Mouse (Mus musculus): ENCODE data around the gene Pou1f1. TPM values are rescaled to one million over a fixed set of nuclear protein-coding genes. Genes with fewer than 3 reads are reported as not detected.
A peak's percentile ranks its signal among the peaks of the same experiment; 100 is the strongest.

Gene Pou1f1
- polyA plus RNA-seq, 1 experiment from 2014 or later: not detected

DNA sequence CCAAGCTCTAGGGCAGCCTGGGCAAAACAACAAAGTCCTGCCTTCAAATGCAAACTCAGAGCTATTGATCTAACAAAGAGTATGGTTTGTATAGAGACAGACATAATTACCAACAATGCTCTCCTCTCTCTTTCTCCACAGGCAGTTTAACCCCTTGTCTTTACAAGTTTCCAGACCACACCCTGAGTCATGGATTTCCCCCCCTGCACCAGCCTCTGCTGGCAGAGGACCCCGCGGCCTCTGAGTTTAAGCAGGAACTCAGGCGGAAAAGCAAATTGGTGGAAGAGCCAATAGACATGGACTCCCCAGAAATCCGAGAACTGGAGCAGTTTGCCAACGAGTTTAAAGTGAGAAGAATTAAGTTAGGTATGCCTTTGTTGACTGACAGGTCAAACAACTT, 9.3 kb downstream of the Pou1f1 start:
- no peaks in the 10 kb centered on the region for H3K9me3 ChIP-seq (ENCODE audit: control insufficient read depth, low read length)
- H3K36me3 ChIP-seq (ENCODE audit: control insufficient read depth, insufficient read depth, low read length): no peaks in the 10 kb centered on the region
- no peak overlapping the region for H3K27ac ChIP-seq (replicated peaks; ENCODE audit: low read depth, low read length)
- no peak overlapping the region for H3K9ac ChIP-seq (replicated peaks; ENCODE audit: low read length)
- no peak overlapping the region for H3K4me2 ChIP-seq (ENCODE audit: low read length)
- H3K27me3 ChIP-seq (ENCODE audit: control insufficient read depth, insufficient read depth, low read length): no peaks in the 10 kb centered on the region
- no peaks in the 10 kb centered on the region for H3K4me1 ChIP-seq (ENCODE audit: control insufficient read depth, insufficient read depth, low read length)
- DNase-seq: no peak
- ATAC-seq (ENCODE audit: low FRiP score, low TSS enrichment): no peak
- no peak overlapping the region for H3K4me3 ChIP-seq (replicated peaks; ENCODE audit: low read depth, low read length)
- 6% methylated on average over 5 of the region's 5 CpGs for WGBS

- Histone ChIP-seq H3K4me1 (ENCODE audit: control insufficient read depth, insufficient read depth, low read length) (no peaks in the 10 kb centered on the region), H3K9me3 (ENCODE audit: control insufficient read depth, low read length) (no peaks in the 10 kb centered on the region), H3K36me3 (ENCODE audit: control insufficient read depth, insufficient read depth, low read length) (no peaks in the 10 kb centered on the region), H3K27ac (replicated peaks; ENCODE audit: low read depth, low read length) (no peak overlapping the region), H3K9ac (replicated peaks; ENCODE audit: low read length) (no peak overlapping the region), H3K4me2 (ENCODE audit: low read length) (no peak overlapping the region), H3K27me3 (ENCODE audit: control insufficient read depth, insufficient read depth, low read length) (no peaks in the 10 kb centered on the region), H3K4me3 (replicated peaks; ENCODE audit: low read depth, low read length) (no peak overlapping the region)
- WGBS: 82% methylated on average over 8 of the region's 8 CpGs
- no peak for ATAC-seq (ENCODE audit: low FRiP score, low TSS enrichment)
- no peak for DNase-seq
Measured at GRCm38 (mm10) chr16:65531663-65532062, 11.4 kb downstream of the Pou1f1 start.

DNA sequence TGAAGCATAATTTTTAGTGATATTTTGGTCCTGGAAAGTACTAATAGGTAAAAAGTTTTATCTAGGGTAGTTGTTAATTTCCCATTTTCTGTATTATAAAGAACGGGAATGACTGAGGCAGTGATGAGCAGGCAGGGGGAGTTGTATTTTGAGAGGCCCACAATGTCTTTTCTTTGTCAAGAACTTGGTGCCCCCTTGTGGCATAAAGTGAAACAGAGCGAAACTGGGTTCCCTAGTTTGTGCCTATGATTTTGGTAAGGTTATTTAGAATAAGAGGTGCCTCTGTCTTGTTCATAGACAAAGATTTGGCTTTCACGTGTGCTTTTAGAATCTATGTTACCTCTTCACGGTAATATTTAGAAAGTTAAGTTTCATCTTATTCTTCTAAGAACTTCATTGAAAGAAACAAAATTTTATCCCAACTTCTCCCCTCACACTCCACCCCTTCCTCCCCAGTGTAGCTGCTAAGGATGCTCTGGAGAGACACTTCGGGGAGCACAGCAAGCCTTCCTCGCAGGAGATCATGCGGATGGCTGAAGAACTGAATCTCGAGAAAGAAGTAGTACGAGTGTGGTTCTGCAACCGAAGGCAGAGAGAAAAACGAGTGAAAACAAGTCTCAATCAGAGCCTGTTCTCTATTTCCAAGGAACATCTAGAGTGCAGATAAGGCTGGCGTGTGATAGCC, 13.1 kb downstream of the Pou1f1 start:
- H3K36me3 ChIP-seq (ENCODE audit: control insufficient read depth, insufficient read depth, low read length): no peaks in the 10 kb centered on the region
- DNase-seq: peak; percentile 76
- 31% methylated on average over 12 of the region's 12 CpGs for WGBS
- no peaks in the 10 kb centered on the region for H3K9me3 ChIP-seq (ENCODE audit: control insufficient read depth, low read length)
- no peak for ATAC-seq (ENCODE audit: low FRiP score, low TSS enrichment)
- H3K4me2 ChIP-seq (ENCODE audit: low read length): no peak overlapping the region
- no peaks in the 10 kb centered on the region for H3K4me1 ChIP-seq (ENCODE audit: control insufficient read depth, insufficient read depth, low read length)
- no peak overlapping the region for H3K4me3 ChIP-seq (replicated peaks; ENCODE audit: low read depth, low read length)
- no peak overlapping the region for H3K27ac ChIP-seq (replicated peaks; ENCODE audit: low read depth, low read length)
- no peak overlapping the region for H3K9ac ChIP-seq (replicated peaks; ENCODE audit: low read length)
- H3K27me3 ChIP-seq (ENCODE audit: control insufficient read depth, insufficient read depth, low read length): no peaks in the 10 kb centered on the region

DNA sequence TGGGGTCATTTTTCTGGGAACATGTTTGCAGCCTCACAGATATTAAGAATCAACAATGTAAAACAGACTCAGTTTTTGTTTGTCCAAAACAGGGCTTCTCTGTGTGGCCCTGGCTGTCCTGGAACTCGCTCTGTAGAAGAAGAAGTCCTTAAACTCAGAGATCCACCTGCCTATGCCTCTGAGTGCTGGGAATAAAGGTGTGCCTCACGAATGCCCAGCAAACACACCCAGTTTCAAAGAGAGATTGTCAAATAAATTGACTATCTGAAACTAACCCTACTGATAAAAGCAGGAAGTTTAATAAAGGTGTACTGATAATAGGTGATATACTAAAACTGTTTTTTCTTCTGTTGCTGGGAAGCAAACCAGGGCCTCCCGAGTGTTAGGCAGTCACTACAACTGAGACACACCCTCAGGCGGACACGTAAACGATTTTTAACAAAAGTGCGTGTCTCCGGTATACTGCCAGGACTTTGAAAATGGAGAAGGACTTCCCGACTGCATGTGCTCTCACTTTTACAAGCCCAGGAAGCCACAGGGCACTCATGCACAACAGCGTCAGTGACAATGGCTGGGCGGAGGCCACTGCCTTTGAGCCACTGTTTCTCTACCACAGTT, 23.5 kb downstream of the Pou1f1 start:
- H3K27ac ChIP-seq (replicated peaks; ENCODE audit: low read depth, low read length): no peak overlapping the region
- 81% methylated on average over 11 of the region's 11 CpGs for WGBS
- DNase-seq: no peak

GRCm38 (mm10) chr16:65548960-65549359, 28.6 kb downstream of the Pou1f1 start:
- no peak overlapping the region for H3K4me2 ChIP-seq (ENCODE audit: low read length)
- H3K27me3 ChIP-seq (ENCODE audit: control insufficient read depth, insufficient read depth, low read length): no peaks in the 10 kb centered on the region
- no peak for ATAC-seq (ENCODE audit: low FRiP score, low TSS enrichment)
- peaks cover 10% of the 10 kb centered on the region; the same call in 1 of the 2 replicates for H3K36me3 ChIP-seq (ENCODE audit: control insufficient read depth, insufficient read depth, low read length)
- H3K9ac ChIP-seq (replicated peaks; ENCODE audit: low read length): no peak overlapping the region
- no peak overlapping the region for H3K4me3 ChIP-seq (replicated peaks; ENCODE audit: low read depth, low read length)
- no peaks in the 10 kb centered on the region for H3K4me1 ChIP-seq (ENCODE audit: control insufficient read depth, insufficient read depth, low read length)
- no peak overlapping the region for H3K27ac ChIP-seq (replicated peaks; ENCODE audit: low read depth, low read length)
- WGBS: 92% methylated on average over 7 of the region's 7 CpGs
- DNase-seq: no peak
- H3K9me3 ChIP-seq (ENCODE audit: control insufficient read depth, low read length): no peaks in the 10 kb centered on the region

More for the DNA sequence above, 23.5 kb downstream of the Pou1f1 start:
- H3K4me2 ChIP-seq (ENCODE audit: low read length): no peak overlapping the region
- H3K36me3 ChIP-seq (ENCODE audit: control insufficient read depth, insufficient read depth, low read length): peaks cover 24% of the 10 kb centered on the region
- H3K27me3 ChIP-seq (ENCODE audit: control insufficient read depth, insufficient read depth, low read length): no peaks in the 10 kb centered on the region
- no peaks in the 10 kb centered on the region for H3K9me3 ChIP-seq (ENCODE audit: control insufficient read depth, low read length)
- no peak overlapping the region for H3K4me3 ChIP-seq (replicated peaks; ENCODE audit: low read depth, low read length)
- no peak overlapping the region for H3K9ac ChIP-seq (replicated peaks; ENCODE audit: low read length)
- no peak for ATAC-seq (ENCODE audit: low FRiP score, low TSS enrichment)
- H3K4me1 ChIP-seq (ENCODE audit: control insufficient read depth, insufficient read depth, low read length): no peaks in the 10 kb centered on the region

GRCm38 (mm10) chr16:65550814-65551213, 30.5 kb downstream of the Pou1f1 start:
- H3K4me2 ChIP-seq (ENCODE audit: low read length): no peak overlapping the region

DNA sequence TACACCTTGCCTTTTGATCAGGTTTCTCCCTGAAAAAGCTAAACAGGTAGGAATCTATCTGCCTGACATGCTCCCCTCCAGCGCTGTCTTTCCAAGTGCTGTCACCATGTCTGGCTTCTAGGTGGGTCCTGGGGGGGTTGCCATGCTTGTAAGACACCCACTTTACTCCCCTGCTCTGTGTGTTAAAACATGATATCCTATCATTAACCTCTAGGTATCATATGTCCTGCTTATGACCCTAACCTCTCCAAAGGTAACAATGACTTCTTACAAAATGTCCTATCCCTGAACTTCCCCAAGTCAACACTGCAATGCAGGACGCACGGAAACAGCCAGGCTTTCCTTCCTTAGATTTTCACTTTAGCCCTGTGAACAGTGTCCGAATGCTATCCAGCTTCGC, 34.0 kb downstream of the Pou1f1 start:
- H3K27ac ChIP-seq (replicated peaks; ENCODE audit: low read depth, low read length): no peak overlapping the region
- no peak for ATAC-seq (ENCODE audit: low FRiP score, low TSS enrichment)
- no peak for DNase-seq
- H3K9me3 ChIP-seq (ENCODE audit: control insufficient read depth, low read length): no peaks in the 10 kb centered on the region
- 93% methylated on average over 5 of the region's 5 CpGs for WGBS
- no peak overlapping the region for H3K4me2 ChIP-seq (ENCODE audit: low read length)
- H3K9ac ChIP-seq (replicated peaks; ENCODE audit: low read length): no peak overlapping the region
- H3K27me3 ChIP-seq (ENCODE audit: control insufficient read depth, insufficient read depth, low read length): no peaks in the 10 kb centered on the region
- 0 out of 2 replicates have a peak, but pooled peaks cover 2% of the 10 kb centered on the region for H3K36me3 ChIP-seq (ENCODE audit: control insufficient read depth, insufficient read depth, low read length)
- H3K4me1 ChIP-seq (ENCODE audit: control insufficient read depth, insufficient read depth, low read length): no peaks in the 10 kb centered on the region
- no peak overlapping the region for H3K4me3 ChIP-seq (replicated peaks; ENCODE audit: low read depth, low read length)

More at GRCm38 (mm10) chr16:65550814-65551213, 30.5 kb downstream of the Pou1f1 start:
- Histone ChIP-seq H3K9ac (replicated peaks; ENCODE audit: low read length) (no peak overlapping the region), H3K27me3 (ENCODE audit: control insufficient read depth, insufficient read depth, low read length) (no peaks in the 10 kb centered on the region), H3K36me3 (ENCODE audit: control insufficient read depth, insufficient read depth, low read length) (0 out of 2 replicates have a peak, but pooled peaks cover 2% of the 10 kb centered on the region), H3K27ac (replicated peaks; ENCODE audit: low read depth, low read length) (no peak overlapping the region), H3K4me1 (ENCODE audit: control insufficient read depth, insufficient read depth, low read length) (no peaks in the 10 kb centered on the region), H3K9me3 (ENCODE audit: control insufficient read depth, low read length) (no peaks in the 10 kb centered on the region), H3K4me3 (replicated peaks; ENCODE audit: low read depth, low read length) (no peak overlapping the region)
- ATAC-seq (ENCODE audit: low FRiP score, low TSS enrichment) (no peak), DNase-seq (no peak)
- WGBS: 85% methylated on average over 13 of the region's 13 CpGs

DNA sequence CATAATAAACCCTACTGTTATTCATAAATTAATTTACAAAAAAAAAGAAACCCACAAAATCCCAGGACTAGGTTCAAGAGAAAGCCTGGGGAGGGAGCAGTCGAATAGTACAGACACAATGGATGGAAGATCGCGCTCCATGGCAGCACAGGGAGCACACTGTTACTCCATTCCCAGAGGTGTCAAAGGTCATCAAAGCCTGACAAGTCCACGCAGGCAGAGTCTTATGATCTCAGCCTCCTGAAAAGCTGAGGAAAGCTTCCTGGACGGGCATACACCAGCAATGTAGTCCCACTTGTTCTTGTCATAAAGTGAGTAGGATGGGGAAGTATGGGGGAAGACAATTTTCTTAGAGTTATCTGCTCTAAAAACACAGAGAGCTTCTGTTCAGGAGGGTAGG, 37.1 kb downstream of the Pou1f1 start:
- no peak overlapping the region for H3K4me3 ChIP-seq (replicated peaks; ENCODE audit: low read depth, low read length)
- H3K9ac ChIP-seq (replicated peaks; ENCODE audit: low read length): no peak overlapping the region
- H3K27me3 ChIP-seq (ENCODE audit: control insufficient read depth, insufficient read depth, low read length): no peaks in the 10 kb centered on the region
- H3K27ac ChIP-seq (replicated peaks; ENCODE audit: low read depth, low read length): no peak overlapping the region
- no peak for DNase-seq
- no peaks in the 10 kb centered on the region for H3K36me3 ChIP-seq (ENCODE audit: control insufficient read depth, insufficient read depth, low read length)
- H3K4me2 ChIP-seq (ENCODE audit: low read length): no peak overlapping the region
- no peaks in the 10 kb centered on the region for H3K9me3 ChIP-seq (ENCODE audit: control insufficient read depth, low read length)
- ATAC-seq (ENCODE audit: low FRiP score, low TSS enrichment): no peak
- H3K4me1 ChIP-seq (ENCODE audit: control insufficient read depth, insufficient read depth, low read length): 0 out of 2 replicates have a peak, but pooled peaks cover 3% of the 10 kb centered on the region
- WGBS: 62% methylated on average over 5 of the region's 5 CpGs

- ATAC-seq (ENCODE audit: low FRiP score, low TSS enrichment) (no peak), DNase-seq (no peak)
- Histone ChIP-seq H3K4me3 (replicated peaks; ENCODE audit: low read depth, low read length) (no peak overlapping the region), H3K27ac (replicated peaks; ENCODE audit: low read depth, low read length) (no peak overlapping the region), H3K36me3 (ENCODE audit: control insufficient read depth, insufficient read depth, low read length) (no peaks in the 10 kb centered on the region), H3K27me3 (ENCODE audit: control insufficient read depth, insufficient read depth, low read length) (no peaks in the 10 kb centered on the region), H3K9ac (replicated peaks; ENCODE audit: low read length) (no peak overlapping the region), H3K4me2 (ENCODE audit: low read length) (no peak overlapping the region), H3K9me3 (ENCODE audit: control insufficient read depth, low read length) (no peaks in the 10 kb centered on the region), H3K4me1 (ENCODE audit: control insufficient read depth, insufficient read depth, low read length) (0 out of 2 replicates have a peak, but pooled peaks cover 3% of the 10 kb centered on the region)
- 88% methylated on average over 2 of the region's 2 CpGs for WGBS
Measured at GRCm38 (mm10) chr16:65559591-65559990, 39.3 kb downstream of the Pou1f1 start.

Measured in midbrain, embryonic 14.5 days (tissue).